Mouse (Mus musculus) brain, adult 2 months (tissue): ENCODE data around the gene Kat14.
"Not testable (repeated sequence)": the region's sequence is repeated elsewhere in the genome, so short reads cannot be mapped to it uniquely, and the experiment has no call there.

Source experiments
- DNase-seq: peaks from one replicate; pipeline ENCODE4 v3.0.0; 2011; ENCODE audit warnings: low read depth, low spot score

The Kat14 gene

DNA sequence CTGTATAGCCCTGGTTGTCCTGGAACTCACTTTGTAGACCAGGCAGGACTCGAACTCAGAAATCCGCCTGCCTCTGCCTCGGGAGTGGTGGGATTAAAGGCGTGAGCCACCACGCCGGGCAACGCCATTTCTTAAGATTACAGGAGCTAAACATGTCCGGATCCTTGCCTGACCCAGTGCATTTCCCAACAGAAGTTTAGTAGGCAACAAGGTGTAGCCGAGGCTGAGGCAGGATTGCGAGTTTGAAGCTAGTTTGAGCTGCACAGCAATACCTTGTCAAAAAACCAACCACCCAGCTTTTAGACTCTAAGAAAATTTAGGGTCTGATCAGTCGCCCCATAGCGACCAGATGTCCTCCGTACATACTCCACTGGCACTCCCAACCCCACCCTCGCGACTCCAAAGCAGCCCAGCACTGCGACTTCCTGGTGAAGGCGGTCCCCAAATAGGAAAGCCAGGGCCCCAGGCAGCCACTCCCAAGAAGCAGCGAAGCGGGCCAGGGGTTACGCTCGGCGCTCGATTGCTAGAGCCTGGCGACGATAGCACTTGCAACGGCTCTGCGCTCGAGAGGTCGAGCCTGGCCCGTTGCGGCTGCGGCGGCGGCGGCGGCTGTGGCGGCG lies at the start of gene Kat14, which contains the start of gene Pet117:
TSS of gene Kat14 (plus strand) at position 584 of the 620 bp plus-strand sequence.
TSS of gene Pet117 (plus strand) at position 597 of the 620 bp plus-strand sequence.
- peak; percentile 99 for DNase-seq

DNA sequence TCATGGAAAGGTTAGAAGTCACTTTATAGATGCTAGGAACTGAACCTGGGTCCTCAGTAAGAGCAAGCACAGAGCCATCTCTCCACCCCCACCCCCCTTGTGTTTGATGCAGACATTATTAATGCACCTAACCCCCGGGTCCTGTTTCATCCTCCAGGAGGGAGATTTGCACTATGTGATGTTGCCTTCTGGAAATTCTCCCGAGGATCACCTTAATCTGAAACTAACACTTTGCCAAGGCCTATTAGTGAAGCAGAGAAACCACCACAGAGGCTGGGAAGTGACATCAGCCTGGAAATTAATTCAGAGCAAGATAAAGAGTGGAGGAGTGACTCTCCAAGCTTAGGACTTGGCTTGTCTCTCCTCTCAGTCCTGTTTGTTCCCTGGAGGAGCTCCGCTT lies 44.6 kb upstream of the Kat14 start:
- no peak for DNase-seq

DNA sequence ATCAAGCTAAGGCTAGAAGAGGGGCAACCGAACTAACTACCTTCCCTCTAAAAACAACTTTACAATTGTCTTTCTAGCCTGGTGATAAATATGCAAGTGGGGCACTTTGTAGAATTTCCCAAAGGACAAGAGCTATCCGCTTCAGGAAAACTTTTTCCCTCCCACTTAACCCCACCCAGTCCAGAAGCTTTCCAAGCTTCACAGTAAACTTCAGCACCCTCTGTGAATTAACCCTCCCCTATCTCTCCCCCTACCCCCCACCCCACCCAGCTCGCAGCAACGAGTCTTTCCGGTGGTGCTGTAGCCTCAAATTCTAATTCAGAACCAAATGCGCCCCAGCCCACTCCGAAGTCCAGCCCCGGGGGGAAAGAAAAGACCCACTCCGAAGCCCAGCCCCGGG lies 39.3 kb upstream of the Kat14 start:
- no peak for DNase-seq

DNA sequence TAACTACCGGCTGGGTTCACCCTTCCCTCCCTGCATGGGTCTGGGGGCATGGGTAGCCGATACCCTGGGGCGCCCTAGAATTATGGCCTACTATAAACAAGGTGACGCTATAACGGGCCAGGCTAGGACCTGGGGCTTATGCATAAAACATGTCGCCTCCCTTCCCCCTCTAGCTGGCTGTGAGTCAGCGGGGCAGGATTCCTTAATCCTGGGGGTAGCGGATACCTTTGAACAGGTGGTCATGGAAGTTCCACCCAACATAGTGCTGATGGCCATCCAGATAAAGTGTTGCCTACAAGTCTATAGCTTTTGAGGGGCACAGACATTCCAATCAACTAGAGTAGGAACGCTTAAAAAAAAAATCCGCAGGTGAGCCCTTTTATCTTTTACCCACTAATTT lies 38.8 kb upstream of the Kat14 start:
- no peak for DNase-seq

DNA sequence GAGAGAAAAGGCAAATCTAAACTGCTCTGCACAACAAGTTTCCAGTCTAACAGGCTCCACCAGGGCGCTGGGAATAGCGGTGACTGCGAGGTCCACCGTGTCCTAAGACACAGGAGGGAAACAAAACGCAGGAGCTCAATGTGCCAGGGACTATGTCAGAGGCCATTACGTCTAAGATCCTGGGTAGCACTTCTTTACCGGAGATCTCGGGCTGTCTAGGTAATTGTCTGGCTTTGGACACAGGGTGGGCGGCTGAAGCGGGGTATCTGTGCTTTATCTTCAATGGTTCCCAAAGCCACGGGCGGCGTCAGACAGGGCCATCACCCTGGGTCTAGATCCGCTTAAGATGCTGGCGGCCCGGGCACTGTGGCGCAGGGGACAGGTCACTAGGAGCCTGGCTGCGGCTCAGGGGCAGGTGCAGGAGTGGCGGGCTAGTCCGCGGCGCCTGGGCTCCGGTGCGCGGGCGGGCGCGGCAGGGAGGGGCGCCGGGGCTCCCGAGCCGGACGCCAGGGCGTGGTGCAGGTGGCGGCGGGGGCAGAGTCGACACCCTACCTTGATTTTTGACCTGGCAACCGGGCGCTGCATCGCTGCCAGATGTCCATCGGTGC lies 38.3 kb upstream of the Kat14 start:
- DNase-seq: no peak

DNA sequence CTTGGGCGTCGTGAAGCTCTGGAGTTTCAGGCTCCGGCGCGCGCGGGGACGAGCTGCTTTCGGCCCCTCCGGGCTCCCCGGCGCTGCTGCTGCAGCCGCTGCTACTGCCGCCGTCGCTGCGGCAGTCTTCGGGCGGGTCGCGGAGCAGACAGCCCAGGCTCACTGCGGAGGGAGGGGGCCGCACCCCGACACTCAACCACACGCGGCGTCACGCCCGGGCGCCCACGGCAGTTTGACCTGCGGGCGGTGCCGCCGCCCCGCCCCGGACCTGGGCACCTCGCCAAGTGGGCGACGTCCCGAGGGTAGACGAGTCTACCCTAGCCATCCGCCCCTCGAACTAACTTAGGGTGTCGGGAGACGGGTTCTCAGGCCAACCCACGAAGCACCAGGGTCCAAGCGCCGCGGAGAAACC lies 37.8 kb upstream of the Kat14 start:
- no peak for DNase-seq

DNA sequence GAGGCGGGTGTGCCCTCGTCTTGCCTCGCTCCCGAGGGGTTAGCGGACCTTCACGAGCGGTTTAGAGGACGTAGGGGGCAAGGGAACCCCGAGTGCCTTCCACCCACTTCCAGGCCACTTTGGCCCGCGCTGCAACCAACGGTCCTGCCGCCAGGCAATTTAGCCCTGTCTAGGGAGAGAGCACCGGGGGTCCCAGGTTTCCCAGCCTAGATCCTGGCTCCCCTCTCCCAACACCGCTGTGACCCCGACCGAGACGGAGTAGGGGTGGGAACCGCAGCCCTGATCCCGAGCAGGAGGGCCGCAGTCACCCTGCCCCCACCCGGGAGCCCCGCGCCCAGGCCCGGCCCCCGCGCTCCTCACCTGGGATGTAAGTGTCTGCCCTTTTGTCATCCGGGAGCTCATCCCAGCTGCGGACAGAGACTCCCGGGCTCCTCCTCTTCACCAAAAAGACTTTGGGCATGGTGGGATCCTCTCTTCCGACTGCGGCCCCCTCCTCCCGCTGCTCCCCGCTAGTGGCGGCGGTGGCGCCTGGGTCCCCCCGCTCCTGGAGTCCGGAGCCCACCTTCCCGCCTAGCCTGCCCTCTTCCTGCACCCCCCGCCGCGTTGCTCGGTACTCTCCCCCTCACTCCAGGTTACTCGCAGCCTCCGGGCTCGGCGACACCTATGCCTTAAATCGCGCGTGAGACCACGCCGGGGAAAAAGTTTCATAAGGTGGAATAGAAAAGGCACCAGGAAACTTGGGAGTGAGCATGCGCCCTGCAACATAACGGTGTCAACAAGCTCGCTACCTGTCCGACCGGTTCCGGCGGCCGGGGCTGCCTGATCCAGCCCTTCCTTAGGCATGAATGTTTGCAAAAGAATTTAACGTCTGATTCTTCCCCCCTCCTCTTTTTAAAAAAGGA lies 37.1 kb upstream of the Kat14 start, which contains the start of gene Ovol2:
TSS of gene Ovol2 (minus strand) at position 746 of the 902 bp plus-strand sequence.
- peak; percentile 34 for DNase-seq

DNA sequence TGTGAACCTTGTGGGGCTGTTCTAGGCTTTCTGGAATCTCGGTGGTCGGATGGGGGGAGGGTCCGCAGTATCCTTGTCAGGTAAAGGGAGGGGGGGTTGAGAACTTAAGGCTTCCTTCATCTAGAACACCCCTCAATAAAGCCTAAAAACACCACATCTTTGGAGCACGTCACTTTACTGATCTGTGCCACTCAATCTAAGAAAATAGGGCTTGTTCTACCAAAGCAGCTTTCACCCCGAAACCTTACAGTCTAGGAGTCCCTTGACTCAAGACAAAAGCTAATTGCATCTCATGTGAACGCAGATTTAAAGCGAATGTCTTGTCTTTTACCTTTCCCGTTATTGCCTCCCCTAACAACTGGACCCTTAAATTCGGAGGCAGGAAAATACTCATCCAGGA lies 36.3 kb upstream of the Kat14 start:
- no peak for DNase-seq

DNA sequence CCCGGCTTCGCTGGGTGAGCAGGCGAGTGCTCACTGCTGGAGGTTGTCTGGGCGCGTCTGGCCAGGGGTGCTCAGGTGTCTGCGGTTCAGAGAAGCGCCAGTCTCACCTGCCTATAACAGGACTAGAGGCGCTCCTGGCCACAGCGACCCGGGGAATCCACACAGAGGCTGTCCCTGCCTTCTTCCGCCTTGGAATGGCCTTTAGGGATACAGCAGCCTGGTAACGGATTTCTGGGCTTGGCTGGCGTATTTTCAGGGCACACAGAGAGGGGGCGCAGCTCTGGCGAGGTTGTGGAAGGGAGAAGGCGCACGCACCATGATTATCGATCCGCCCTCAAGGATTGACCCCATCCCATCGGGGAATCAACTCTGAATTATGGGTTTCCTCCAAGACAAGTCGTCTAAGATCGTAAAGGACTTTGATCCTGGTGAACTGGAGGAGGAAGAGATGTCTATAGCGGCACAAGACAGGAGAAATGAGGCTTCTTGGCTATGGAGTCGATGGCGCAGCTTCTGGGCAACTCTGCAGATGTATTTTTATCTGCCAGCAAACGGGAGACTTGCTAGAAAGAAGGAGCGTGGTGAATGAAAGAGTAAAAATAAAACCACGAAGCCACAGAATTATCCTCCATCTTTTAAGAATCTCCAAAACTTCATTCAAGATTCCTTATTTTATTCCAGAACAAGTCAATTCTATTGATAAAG lies 35.5 kb upstream of the Kat14 start:
- DNase-seq: peak; percentile 63

DNA sequence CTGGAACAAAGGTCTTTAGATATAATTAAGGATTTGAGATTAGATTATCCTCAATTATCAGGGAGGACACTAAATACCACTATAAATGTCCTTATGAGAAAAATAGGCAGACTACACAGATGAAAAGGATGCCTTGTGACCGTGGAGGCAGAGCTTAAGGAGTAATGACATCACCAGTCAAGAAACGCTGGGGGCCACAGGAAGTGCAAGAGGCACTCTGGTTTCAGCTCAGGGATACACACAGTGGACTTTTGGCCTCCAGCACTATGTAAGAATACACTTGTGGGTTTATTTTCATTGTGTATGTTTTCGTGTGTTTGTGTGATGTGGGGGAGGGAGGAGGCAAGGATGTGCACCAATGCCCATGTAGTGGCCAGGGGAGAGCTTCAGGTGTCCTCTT lies 31.6 kb upstream of the Kat14 start:
- no peak for DNase-seq

DNA sequence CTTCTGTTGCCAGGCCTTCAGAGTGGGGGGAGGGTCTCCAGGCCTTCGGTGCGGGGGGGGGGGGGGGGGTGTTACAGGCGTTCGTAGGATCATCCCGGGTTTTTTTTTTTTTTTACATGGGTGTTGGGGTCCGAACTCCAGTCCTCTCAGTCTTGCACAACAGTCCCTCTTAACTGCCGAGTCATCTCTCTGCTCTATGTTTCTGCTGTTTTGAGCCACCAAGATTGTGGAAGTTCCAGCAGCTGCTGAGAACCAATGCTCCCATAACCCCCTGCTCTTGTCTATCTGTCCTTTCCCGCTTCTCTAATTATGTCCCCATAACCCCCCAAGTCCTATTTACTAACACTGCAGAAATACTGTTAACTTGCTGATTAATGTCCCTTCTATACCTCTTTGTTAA lies 31.1 kb upstream of the Kat14 start:
- DNase-seq: no peak

DNA sequence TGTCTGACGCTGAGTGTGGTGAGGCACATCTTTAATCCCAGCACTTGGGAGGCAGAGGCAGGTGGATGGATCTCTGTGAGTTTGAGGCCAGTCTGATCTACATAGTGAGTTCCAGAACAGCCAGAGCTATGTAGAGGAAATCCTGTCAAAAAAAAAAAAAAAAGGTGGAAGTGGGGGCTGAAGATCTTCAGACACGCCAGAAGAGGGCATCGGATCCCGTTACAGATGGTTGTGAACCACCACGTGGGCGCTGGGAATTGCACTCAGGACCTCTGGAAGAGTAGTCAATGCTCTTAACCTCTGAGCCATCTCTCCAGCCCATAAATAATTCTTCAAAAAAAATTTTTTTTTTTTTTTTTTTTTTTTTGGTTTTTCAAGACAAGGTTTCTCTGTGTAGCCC lies 30.6 kb upstream of the Kat14 start:
- not testable (repeated sequence) for DNase-seq

DNA sequence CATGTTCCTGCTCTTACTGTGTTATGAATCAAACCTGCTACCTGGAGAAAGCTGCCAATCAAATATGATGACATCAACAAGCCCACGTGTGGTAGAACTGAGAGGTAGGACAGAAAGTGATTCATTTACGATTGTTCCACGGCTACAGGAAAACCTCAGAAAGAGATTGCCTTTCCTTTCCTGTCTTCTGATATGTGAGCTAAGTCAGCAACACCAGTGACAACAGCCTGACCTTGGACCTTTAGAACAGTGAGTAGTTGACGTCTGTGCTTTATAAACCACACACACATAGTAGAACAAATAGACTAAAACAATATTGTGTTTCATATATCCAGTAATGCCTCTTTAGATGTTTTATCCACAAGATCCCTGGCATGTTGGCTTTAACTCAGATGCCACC lies 25.6 kb upstream of the Kat14 start:
- DNase-seq: no peak

DNA sequence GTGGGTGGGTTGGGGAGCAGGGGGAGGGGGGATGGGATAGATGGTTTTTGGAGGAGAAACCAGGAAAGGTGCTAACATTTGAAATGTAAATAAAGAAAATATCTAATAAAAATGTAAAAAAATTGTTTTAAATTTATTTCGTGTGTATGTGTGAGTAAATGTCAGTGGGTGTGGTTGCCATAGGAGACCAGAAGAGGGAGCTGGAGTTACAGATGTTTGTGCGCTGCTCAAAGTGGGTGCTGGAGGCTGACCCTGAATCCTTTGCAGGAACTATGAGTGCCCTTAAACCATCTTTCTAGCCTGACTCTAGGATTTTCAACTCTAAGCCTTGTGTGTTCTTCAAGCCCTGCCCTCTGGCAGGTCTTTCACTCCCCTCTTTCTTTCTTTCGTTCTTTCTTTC lies 20.3 kb upstream of the Kat14 start:
- no peak for DNase-seq

DNA sequence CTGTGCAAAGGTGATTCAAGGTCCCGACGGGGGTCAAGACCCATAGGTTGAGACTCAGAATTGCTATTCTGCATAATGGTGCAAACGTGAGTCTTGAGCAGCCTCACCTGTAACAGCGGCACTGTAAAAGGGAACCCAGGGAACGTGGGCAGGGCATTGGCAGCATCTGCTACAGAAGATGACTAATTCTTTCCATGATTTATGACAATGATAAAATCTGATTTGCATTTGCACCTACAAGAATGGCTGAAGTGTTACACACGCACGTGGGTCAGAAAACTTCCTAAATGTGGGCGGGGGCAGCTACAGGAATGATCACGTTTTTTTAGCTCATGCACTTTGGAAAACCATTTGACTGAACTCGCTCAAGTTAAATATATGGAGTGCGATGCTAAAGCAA lies 15.9 kb upstream of the Kat14 start:
- DNase-seq: peak; percentile 56

DNA sequence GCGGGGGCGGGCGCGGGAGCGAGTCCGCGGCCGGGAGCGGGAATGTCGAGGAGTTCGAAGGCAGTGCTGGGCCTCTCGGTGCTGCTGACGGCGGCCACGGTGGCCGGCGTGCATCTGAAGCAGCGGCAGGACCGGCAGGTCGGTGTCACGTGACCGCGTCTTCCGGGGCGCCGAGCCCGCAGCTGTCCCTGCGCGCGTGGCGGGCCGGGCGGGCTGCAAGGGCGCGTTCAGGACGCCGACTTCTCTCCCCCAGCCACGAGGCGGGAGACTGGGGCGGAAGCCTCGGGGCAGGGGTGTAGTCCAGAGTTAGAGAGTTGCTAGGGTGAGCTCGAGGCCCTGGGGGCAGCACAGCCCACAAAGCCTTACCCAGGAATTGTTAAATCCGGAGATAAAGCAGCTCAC lies 238 bp downstream of the Kat14 start:
- DNase-seq: no peak

DNA sequence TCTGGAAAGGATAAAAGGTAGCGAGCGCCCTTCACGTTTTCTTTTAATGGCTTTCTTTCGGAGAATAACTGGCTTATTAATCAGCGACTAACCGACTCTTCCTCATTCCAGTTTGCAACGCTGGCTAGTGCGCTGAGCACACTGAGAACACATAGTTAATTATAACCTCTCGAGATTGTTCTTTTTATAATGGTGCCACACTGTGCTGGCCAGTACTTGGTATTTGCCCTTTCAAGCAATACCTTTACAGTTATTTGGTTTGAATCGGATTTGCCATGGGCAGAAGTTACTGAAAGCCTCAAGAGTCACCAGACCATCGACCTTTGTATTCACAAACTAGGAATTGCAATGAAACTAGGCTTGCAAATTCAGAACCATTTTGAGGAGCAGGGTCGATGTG lies 728 bp downstream of the Kat14 start:
- no peak for DNase-seq

DNA sequence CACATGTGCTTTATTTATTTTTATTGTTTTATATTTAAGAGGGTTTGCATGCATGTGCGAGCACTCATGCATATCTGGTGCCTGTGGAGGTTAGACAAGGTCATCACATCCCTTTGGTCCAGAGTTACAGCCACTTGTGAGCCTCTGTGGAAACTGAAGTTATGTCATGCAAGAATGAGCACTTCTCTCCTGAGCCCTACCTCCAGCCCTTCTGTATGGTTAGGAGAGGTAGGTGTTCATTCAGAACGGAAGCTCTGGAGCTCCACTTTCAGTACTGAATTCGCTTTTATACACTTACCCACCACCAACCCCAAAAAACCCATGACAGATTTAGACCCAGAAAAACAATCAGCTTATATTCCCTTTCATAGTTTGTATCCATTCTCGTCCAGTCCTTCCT lies 2.8 kb downstream of the Kat14 start:
- DNase-seq: no peak

DNA sequence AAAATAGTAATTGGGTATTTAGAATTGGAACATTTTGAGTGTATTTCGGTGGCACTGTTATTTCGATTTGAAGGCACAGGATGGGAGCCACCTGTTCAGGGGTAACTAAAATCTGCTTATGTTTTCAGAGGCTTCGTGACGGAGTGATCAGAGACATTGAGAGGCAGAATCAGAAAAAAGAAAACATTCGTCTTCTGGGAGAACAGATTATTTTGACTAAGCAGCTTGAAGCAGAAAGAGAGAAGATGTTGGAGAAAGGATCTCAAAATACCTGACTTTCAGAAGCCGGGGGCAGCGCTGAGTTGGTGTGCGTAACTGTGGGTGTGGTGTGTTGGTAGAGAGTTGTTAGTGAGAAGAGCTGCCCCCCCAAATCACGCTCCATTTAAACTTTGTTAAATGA lies 4.3 kb downstream of the Kat14 start:
- DNase-seq: peak; percentile 56

DNA sequence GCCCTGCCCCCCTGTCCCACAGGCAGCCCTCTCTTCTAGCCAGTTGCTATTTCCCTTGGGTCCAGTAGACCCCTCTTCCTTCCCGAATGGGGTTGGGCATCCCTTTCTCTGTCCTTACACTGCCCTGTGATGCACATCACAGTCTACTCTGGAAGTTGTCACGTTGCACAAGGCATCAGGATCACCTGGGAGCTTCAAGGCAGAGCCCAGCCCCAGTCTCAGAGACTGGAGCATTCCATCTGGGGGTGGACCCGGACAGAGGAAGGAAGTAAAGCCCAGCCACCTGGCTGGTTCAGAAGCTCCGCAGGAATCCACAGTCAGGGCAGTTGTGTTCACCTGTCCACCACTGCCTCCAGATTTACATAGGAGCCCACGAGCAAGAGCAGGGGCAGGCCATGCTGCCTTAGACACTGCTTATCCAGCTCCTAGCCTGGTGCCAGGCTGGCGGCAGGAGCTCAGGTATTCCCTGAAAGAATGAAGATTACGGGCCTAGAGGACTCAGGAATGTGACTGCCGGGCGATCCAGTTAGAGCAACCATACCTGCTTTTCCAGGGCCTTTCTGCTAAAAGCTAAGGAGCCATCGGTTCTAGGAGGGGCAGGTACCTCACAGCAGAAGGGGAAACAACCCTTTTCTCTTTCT lies 6.4 kb downstream of the Kat14 start:
- no peak for DNase-seq

DNA sequence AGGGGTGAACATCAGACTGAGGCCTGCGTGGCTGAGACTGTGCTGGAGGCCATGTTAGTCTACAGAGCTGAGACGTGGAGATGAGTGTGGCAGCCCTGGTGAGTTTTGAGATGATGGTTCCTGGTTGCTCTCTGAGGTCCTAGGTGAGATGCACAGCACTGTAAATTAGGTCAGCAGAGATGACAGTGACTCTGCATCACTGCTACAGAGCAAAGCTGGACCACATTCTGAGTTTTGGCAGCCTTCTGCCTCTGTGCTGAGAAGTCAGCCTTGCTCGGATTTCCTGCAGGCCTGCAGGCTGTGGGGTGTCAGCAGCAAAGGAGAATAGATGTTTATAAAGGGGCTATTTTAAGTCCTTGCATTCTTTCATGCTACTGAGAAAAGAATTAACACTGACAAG lies 12.5 kb downstream of the Kat14 start:
- DNase-seq: peak; percentile 94
